Mouse (Mus musculus): ENCODE measurements at regions not wholly inside any gene's neighbourhood (a gene's known extent, or its start where the extent isn't known, plus 50 kb on each side); places are given as distances from the start of the nearest gene placed in this dataset.

DNA sequence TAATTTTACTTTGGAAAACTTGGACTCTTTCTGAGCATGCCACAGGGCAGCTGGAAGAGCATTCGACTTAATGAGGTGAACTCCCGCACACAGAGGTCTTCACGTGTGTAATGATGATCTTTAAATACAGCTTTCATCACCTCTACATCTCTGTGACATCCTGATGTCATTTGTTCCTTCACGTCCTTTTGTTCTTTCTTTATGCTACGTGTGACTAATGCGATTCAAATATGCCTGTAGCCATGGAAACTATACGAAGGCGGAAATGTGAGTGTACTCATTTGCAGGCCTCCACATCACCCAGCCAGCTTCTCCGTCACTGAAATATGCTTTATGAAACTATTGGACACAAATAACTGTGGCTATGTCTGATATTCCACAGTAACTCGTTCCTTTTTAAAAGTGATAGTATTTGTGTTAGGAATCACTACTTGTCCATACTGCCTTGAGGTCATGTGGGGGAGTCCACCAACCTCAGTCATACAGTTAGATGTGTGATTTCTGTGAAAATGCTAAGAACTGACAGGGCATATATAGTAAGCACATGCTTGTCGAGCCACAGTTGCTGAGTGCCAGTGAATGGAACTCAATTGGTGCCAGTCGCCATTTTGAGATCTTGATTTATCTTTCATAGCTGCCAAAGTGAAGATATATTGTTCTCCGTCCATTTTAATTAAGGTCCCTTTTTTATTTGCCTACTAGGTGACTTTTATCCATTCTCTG is 145.9 kb downstream of the Plk2 start:
- no peak for DNase-seq (ENCODE audit: low spot score in 2 of 2)

DNA sequence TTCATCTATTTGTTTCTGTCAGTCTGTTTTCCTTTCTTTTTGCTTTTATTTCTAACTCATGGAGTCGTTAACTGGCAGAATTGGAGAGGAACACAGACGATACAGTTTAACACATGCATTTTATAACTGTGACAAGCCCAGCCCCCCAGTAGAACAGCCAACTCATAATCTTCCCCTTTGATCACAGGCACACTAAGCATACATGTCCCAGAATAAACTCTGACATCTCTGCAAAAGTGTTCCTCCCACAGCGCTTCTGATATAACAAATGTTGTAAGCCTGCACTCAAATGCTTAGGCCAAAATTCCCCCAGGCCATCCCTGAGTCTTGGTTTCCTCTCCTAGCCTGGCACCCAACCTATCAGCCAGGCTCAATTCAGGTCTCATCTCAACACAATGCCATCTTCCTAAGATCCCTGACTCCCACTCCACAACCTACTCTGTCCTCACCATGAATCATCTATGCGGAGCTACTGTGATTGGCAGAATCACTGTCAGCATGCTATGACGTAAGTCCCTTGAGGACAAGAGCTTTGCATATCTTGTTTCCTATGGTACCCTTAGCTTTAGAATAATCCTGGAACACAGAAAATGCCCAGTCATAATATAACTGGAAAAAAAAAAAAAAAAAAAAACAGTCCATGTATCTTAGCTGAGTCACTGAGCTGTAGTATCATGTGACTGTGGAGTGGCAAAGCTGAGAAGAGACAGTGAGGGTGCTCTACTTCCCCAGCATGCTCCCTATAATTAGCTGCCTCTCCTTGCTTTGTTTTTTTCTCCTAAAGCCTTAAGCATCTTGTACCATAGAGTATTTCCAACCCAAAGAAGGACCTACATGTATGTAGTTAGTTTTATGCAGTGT is 146.7 kb downstream of the Plk2 start:
- DNase-seq (ENCODE audit: low spot score in 2 of 2), result no peak

DNA sequence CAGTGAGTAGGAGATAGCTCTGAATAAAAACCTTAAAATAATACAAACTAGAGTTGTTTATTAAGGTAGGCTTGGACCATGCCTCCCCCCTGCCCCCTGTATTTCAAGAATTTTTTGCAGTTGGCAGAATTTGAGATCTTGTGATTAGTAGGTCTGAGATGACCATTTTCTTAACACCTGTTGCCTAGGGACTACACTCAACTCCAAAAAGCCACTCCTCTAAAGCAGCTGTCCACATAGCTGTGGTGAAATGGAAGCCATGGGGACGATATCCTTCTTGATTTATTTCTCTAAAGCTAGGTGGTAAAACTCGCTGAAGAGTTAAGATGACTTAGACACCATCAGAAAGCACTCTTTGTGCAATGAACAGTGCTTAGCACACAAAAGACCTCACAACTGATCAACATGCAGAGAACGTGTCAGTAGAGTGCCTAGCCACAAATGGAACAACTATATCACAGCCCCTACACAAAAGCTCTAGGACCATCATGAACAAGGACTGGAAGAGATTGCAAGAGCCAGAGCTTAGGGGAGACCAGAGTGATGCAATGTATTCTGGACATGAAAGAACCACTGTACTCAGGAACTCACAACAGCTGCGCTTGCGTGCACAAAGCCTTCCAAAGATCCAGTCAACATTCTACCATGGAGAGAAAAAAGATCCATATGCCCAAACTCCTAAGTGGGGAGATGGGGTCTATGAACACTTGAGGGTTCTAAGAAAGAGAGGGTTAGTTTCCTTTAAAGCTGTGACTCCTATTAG is 147.6 kb downstream of the Plk2 start:
- no peak for DNase-seq (ENCODE audit: low spot score in 2 of 2)

DNA sequence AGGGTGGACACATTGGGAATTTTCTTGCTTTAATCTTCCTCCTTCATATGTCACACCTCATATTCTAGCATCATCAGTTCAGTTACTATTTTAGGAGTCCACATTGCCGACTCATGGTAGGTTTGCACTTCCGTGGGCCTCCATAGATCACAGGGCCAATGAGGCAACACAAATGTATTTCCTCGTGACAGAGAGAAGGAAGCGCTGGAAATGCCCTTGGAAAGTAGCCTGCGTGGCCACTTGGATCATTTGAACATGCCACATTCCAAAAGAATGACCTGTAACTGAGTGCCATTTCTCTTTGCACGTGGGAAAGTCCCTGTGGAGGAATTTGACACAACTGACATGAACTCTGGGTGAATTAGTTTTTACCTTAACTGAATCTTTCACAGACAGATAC is 150.6 kb downstream of the Plk2 start:
- no peak for DNase-seq (ENCODE audit: low spot score in 2 of 2)

DNA sequence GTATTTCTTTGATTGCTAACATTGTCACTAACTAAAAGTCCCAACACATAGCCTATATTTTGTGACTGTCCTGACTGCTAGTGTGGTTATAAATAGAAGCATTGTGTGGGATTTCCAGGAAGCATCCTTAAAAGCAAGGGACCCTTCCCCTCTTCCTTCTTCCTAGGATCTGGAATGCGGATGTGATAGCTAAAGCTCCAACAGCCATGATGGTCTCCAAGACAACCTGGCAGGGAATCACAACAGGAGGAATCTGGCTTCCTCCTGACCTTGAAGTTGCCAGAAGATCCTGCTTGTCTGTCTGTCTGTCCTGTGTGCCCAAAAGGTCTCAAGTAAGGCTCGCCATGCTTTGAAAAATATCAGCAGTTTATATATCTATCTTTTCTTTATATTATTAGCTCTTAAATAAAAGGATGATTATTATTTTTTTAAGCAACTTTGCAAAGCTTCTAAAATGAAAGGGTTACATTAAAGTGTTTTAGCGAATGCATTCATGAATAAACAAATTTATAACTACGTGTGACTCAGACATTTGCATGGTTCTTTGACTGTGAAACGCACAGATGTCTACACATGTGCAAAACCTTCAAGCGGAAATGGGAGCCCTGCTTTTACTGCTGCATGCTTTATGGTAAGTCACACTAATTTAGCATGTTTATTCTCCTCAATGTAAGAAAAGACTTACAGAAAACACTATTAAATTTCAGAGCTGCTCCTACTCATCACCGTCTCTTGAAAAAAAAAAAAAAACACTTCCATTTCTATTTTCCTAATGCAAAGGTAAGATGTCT is 160.9 kb downstream of the Plk2 start:
- DNase-seq (ENCODE audit: low spot score in 2 of 2), result no peak

DNA sequence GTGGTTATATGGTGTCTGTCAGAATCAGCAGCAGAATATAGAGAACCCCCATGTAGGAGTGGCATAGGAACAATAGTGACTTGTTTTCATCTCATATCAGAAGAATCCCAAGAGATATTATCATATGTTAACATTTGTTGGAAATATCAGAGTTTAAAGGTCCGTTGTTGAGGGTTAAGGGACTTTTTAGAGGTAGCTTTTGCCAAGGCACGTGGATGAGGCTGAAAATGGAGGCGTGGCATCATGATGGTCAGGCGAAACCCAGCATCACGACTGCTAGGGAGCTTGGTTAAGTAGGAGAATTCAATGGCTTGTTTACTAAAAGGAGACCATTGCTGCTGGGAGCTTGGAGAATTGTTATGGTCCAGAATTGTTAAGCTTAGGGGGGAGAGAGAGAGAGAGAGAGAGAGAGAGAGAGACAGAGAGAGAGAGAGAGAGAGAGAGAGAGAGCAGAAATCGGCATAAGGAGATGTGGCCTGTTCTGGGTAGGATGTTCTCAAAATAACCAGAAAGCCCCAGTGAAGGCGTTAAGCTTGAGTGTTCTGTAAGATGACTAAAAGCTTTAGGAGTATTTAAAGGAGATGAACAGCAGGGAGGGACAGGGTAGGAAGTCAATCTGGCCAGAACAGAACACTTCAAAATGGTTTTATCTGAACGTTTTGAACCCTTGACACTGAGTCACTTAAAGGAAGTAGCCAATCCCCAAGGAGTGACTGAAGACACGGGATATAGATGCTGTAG is 161.7 kb downstream of the Plk2 start:
- no peak for DNase-seq (ENCODE audit: low spot score in 2 of 2)

DNA sequence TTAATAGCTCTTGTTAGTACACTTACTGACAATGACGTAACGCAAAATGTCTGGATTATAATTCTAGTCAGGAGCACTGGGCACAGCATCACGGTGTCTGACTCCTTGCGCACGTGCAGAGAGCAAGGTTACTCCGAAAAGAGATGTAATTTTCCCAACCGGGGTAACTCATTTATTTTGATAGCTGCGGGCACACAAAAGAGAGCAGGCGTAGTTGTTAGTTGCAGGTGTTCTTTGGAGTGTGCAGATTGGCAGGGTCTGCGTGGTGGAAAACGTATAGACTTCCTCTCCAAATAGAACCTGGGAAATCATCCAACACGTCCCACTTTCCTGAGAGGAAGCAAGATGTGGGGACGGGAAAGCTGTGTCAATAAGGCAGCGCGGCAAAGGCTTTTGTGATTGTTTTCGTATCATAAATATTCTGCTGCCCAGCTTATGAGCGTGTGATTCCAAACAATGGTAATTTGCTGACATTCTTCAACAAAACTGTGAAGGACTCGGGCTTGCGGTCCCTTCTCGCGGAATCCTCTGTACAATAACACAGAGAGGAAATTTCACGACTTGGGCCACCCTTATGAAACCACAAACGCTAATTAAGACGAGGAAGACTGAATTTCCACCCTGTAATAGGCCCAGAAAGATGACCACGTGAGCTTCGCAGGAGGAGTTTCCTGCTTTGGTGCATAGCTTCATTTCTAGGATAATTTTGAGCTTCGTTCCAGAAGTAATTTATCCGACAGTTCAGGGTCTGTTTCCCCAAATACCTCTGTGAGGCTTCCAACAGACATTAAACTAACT is 163.3 kb downstream of the Plk2 start:
- no peak for DNase-seq (ENCODE audit: low spot score in 2 of 2)

DNA sequence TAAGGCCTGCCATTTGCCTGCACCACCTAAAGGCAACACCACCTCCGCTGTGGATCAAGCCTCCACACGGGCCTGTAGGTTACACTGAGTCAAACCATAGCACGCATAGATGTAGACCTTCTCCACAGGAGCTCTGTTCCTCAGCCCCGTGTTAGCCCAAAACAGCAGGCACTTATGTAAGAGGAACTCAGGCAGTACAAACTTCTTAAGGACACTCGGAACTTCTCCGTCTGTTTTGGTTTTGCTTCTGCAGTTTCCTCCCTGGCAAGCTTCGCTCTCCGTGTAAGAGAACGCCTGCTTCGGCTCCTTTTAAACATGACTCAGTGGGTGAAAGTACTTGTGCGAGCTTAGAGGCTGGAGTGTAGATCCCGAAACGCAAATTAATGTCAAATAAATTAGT is 165.7 kb downstream of the Plk2 start:
- peak in 1 of 2 experiments; percentile 8 for DNase-seq (ENCODE audit: low spot score in 2 of 2)

DNA sequence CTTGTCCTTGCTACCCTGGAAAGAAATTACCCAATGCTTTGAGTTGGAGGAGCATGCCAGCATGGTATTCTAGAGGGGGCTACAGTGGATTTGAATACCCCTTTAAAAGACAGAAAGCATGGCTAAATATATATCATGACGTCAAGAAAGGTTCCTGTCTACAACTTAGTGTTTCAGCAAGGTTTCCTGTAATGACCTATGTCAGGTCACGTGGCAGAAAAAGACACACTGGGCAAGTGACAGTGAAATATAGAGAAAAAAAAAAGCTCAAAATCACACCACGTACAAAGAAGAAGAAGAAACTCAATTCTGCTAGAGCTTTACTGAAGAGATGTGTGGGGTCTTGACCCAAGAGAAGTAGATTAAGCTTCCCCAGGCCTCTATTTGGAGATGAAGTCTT is 167.7 kb downstream of the Plk2 start:
- no peak for DNase-seq (ENCODE audit: low spot score in 2 of 2)

DNA sequence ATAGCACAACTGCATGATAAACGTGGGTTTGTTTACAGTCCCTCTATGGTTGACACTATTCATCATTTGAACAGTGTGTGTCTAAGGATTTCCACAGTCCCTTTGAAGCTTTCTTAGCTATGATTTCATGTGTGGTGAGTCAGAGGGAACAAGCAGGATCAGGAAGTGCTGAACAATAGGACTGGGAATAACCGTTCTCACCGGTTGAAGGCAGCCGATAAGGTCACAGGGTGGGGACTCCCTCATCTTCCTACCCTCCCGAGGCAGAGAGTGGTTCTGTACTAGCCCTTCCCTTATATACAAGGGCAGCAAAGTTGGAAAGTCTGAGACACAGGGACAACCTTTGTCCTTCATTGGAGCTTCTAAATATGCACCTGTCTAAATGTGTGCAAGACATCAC is 168.1 kb downstream of the Plk2 start:
- DNase-seq (ENCODE audit: low spot score in 2 of 2), result no peak

DNA sequence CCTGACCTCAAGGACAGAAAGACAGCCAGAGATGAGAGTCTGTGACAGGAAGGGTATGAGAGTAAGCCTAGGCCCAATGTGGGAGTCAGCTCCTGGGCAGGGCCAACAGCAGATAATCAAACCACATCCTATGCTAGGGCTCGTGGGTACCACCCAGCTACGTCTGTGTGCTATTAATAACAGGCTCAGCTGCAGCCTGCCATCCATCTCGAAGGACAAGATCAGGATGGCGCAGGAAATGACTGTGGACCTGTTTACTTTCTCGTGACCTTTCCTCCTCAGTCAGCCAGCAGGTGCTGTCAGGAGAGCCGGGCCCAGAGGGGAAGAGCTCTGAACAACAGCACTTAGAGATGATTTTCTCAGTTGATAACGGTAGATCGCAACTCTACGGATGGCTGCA is 169.1 kb downstream of the Plk2 start:
- peak; percentile 66 to 70 for DNase-seq (ENCODE audit: low spot score in 2 of 2)

DNA sequence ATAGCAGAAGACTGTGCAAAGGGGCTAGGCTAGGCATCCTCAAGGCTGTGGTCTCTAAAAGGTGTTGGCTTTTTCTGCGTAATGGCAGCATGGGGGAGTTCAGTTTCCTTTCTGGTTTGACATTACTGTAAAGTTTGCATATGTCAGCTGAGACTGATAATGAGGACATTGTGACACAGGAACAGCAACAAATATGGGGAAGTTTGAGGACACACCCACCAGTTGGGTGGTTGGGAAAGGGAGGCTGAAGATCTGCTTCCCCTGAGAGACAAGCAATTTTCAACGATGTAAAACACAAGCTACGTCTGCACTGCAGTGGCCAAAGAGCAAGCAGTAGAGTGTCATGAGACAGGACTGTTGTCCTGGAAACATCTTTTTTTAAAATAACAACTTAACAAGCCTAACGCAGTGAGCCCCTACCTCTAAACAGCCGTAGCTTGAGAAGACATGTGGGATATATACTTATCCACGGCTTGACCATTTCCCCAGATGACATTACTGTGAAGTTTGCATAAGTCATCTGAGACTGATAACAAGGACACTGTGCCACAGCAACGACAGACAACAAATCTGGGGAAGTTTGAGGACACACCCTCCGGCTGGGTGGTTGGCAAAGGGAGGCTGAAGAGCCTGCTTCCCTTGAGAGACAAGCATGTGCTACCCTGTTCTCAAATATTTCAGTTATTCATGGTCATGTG is 173.8 kb downstream of the Plk2 start:
- peak; percentile 49 to 50 for DNase-seq (ENCODE audit: low spot score in 2 of 2)

DNA sequence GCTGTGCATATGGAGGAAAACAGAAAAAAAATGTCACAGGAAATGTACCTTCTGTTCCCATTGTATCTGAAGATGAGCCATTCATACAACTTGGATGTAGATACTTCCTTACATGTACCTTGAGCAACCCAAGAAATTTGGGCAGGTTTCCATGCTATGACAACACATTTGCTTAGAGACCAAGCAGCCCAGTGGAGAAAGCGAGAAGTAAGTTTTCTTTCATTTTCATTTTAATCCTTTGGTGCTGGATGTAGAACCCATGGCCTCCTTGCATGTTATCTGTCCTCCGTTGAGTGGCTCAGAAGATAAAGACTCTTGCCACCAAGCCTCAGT is 174.3 kb downstream of the Plk2 start:
- no peak for DNase-seq (ENCODE audit: low spot score in 2 of 2)

DNA sequence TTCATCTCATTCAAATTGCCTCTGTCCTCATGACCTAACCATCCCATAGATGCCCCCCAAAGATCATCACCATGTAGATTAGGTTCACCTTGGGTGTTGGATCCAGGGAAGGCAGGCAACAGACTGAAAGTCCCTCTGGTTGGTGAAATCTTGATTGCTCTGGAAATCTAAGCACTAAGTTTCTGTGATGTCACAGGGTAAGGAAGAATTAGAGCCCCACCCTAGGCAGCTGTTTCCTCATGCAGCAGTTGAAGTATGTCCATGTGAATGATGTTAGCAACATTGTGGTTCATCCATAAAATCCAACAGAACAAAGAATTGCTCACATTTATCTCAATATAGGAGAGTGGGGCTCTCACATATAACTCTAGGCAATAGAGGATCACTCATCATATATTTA is 175.5 kb downstream of the Plk2 start:
- DNase-seq (ENCODE audit: low spot score in 2 of 2), result no peak

DNA sequence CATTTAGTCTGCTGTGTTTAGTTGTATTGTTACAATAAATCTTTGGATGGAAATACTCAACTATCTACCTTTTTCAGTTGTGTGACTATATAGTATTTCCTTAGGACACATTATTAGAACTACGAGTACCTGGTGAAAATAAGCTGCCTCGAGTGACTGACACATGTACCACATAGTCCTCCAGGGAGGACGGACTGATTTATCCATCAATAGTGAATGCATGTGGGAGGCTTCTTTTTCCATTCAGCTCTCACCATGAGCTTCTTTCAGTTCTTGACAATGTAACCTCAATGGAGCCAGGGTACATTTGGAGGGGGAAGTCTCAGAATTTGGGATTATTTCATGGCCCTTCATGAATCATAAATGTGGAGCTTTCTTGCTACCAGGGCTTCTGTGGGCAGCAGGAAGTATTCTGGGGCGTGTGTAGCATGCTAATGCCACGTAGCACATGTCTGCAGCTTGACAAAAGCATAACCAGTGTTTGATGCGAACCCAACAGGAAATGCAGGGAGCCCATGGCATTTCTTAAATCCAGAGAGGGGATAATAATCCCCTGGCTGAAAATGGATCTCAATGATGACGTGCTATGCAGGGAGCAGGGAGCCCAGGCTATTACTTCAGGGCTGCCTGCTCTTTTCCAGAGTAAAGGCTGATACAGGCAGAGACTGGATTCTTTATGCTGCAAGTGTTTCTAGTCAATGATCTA is 178.7 kb downstream of the Plk2 start:
- DNase-seq (ENCODE audit: low spot score in 2 of 2), result no peak

DNA sequence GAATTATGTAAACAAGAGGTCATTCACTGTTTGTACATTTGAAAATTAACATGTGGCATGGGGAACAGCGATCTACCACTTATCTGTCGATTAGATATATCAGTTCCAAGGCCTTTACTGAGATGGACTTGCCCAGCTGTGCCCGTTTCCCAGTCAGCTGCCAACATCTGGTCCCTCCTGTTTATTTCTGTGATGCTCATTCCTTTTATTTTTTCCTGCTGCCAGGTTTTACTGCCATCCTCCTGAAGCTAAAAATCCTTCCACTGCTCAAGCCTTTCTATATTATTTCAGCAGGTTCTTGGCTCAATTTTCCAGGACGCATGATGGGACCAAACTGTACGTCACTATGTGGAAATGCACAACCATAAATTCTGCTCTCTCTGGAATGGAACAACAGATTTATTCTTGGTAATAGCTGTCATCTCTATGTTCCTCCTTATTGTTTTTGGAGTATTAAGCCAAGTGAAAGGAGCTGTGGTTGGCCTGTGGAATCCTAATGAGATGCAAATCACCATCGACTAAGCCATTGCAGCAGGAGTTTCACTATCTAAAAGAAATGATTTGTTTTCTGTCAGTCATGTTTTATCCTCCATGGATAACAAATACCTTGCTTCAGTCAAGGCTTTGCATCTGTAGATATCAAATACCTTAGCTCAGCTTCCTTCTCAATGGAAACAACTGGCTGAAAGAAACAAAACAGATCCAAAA is 180.1 kb downstream of the Plk2 start:
- DNase-seq (ENCODE audit: low spot score in 2 of 2), result no peak

DNA sequence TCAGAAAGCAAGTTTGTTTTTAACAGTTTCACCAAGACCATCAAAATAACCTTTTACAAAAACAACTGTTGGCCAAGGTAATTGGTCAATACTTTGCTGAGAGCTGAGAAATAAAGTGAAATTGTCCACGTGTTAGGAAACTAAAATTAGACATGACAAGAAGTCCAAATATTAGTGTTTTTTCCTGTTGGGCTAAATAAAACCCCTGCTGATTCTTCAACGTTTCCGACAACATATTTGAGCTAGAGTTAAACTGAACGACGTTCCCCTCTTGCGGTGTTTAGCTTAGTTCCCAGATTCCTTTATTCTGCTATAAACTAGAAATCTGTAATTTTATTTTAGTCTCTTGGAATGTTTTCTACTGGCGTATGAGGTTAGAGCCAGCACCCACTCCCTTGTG is 183.3 kb downstream of the Plk2 start:
- DNase-seq (ENCODE audit: low spot score in 2 of 2), result no peak

DNA sequence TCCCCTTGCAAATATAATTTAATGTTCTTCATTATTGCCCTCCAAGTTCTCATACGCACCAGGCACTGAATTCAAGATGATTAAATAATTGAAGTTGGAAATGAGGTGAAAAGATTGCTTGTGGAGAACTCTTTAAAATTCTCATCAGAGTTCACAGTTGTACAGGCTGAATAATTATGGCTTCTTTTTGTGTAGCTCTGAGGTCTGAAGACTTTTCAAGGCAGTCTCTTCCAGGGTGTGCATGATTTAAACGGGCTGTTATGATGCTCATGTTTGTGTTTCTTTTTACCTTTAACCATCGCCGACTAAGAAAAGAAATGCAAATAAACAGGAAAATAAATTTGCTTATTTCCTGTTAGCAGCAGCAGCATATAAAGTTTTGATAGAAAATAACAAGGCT is 185.3 kb downstream of the Plk2 start:
- DNase-seq (ENCODE audit: low spot score in 2 of 2), result no peak
